Mouse (Mus musculus) liver, embryonic 14.5 days (tissue): ENCODE measurements around the gene Pgghg. TPM values are rescaled to one million over a fixed set of nuclear protein-coding genes. Genes with fewer than 3 reads are reported as not detected.

ENCODE experiments used
- ATAC-seq: fragments of 200-750 bp; cut with Nextera tagmentation; 2 replicates; pipeline ENCODE4 v1.8.0; 2017; ENCODE audit warnings: moderate number of reproducible peaks, mild to moderate bottlenecking, moderate library complexity; ENCODE audit not compliant: insufficient read depth
- DNase-seq, 3 experiments: peaks; one replicate each; pipeline ENCODE4 v3.0.0-alpha.2; 2012 to 2013; ENCODE audit warnings: low read depth in 3 of 3, low spot score in 3 of 3
- H3K27ac ChIP-seq: fragments of 300-500 bp; sonication (generic); 2 replicates; pipeline ENCODE4 v1.5.1; 2014; ENCODE audit warnings: moderate library complexity, mild to moderate bottlenecking, control low read depth, inconsistent platforms
- H3K27me3 ChIP-seq: fragments of 300-500 bp; sonication (generic); 2 replicates; pipeline ENCODE4 v1.6.1; 2014; ENCODE audit warnings: mild to moderate bottlenecking, low read length, moderate library complexity; ENCODE audit not compliant: control insufficient read depth, insufficient read depth
- H3K36me3 ChIP-seq: fragments of 300-500 bp; sonication (generic); replicated peaks from 2 replicates; pipeline ENCODE4 v1.6.1; 2014; ENCODE audit warnings: low read depth; ENCODE audit not compliant: control insufficient read depth, insufficient read depth
- H3K4me1 ChIP-seq, 2 experiments: fragments of 200-500 bp in 1 of 2; fragments of 300-500 bp in 1 of 2; sonication (generic) in 1 of 2; replicated peaks; 2 replicates each; pipeline ENCODE4 v1.6.1; 2012 to 2014; ENCODE audit warnings: antibody characterized with exemption in 1 of 2, inconsistent platforms in 1 of 2, low read length in 1 of 2; ENCODE audit not compliant: control insufficient read depth in 2 of 2, insufficient read depth in 2 of 2
- H3K4me2 ChIP-seq: fragments of 300-500 bp; sonication (generic); 2 replicates; pipeline ENCODE4 v1.6.1; 2014; ENCODE audit warnings: low read depth, mild to moderate bottlenecking, control low read depth, moderate library complexity
- H3K4me3 ChIP-seq, 2 experiments: fragments of 200-500 bp in 1 of 2; fragments of 300-500 bp in 1 of 2; sonication (generic) in 1 of 2; 2 replicates each; pipeline ENCODE4 v1.5.1; 2012 to 2014; ENCODE audit warnings: low read depth in 2 of 2, low read length in 2 of 2, mild to moderate bottlenecking in 2 of 2, control low read depth in 1 of 2, inconsistent platforms in 1 of 2, moderate library complexity in 1 of 2; ENCODE audit not compliant: insufficient read depth in 1 of 2
- H3K9ac ChIP-seq: fragments of 300-500 bp; sonication (generic); replicated peaks from 2 replicates; pipeline ENCODE4 v1.6.1; 2014; ENCODE audit warnings: mild to moderate bottlenecking, control low read depth, moderate library complexity
- H3K9me3 ChIP-seq: fragments of 300-500 bp; sonication (generic); 2 replicates; pipeline ENCODE4 v1.6.1; 2016; ENCODE audit warnings: low read length, mixed read lengths; ENCODE audit not compliant: control insufficient read depth
- CTCF ChIP-seq: IDR thresholded peaks from 2 replicates; pipeline ENCODE4 v1.5.1; 2016; ENCODE audit warnings: antibody characterized with exemption, low read depth, control low read depth
- EP300 ChIP-seq: IDR thresholded peaks from 2 replicates; pipeline ENCODE4 v1.6.1; 2016; ENCODE audit warnings: antibody characterized with exemption, low read depth
- WGBS: fragments of 180-500 bp; shearing (Covaris S2); extraction: QIAGEN DNeasy Blood & Tissue Kit; methylation state at CpG from one replicate; pipeline ENCODE4 v1.1.7; 2014; ENCODE audit not compliant: insufficient replicate concordance; 5-methylcytosine and 5-hydroxymethylcytosine counted together
- polyA plus RNA-seq, 2 experiments: library from polyadenylated mRNA; depleted of rRNA in 1 of 2; stranded (reverse) in 1 of 2; unstranded in 1 of 2; fragments of >200 nt; fragmentation: Nextera tagmentation in 1 of 2; extraction: Ambion mirVana in 1 of 2; gene quantifications; 2 replicates each; pipeline versions ENCODE4 v1.2.1 to v1.2.3; 2012 to 2014

Pgghg gene
- polyA plus RNA-seq, 2 experiments: 4.5 to 7.2 TPM

DNA sequence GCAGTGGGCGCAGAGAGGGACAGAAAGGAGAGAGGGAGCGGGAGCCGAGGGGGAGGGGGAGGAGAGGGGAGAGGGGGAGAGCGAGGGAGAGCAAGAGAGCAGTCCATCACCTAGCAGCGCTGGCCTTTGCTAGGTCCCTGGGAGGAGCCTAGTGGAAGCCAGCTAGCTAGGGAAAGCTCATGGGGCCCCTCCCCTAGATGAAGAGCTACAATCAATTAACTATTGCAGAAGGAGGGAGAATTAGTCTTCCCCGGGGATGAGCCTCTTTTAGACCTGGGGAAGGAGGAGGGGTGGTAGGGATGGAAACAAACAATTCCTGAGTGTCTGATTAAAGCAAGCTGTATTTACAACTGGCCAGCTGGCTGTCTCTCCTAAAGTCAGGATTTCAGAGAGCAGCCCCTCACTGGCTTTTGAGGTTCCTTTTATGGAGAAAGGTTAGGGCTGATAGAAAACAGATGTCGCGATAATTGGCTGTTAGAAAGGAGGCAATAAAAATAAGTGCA is 1.5 kb upstream of the Pgghg start:
- WGBS: 60% methylated on average over 8 of the region's 8 CpGs
- no peak overlapping the region for H3K27ac ChIP-seq
- H3K9ac ChIP-seq: no peak overlapping the region
- DNase-seq: no peak
- ATAC-seq: no peak
- H3K4me1 ChIP-seq: peaks cover 0 to 11% of the 10 kb centered on the region in 2 experiments; a peak in 2 of 4 replicates
- no peak overlapping the region for H3K4me3 ChIP-seq
- no peaks in the 10 kb centered on the region; the same call in none of the 2 replicates for H3K27me3 ChIP-seq
- H3K4me2 ChIP-seq: no peak overlapping the region
- H3K36me3 ChIP-seq: no peaks in the 10 kb centered on the region
- no peaks in the 10 kb centered on the region for H3K9me3 ChIP-seq
- no peak for TF ChIP-seq CTCF
- no peak for TF ChIP-seq EP300

DNA sequence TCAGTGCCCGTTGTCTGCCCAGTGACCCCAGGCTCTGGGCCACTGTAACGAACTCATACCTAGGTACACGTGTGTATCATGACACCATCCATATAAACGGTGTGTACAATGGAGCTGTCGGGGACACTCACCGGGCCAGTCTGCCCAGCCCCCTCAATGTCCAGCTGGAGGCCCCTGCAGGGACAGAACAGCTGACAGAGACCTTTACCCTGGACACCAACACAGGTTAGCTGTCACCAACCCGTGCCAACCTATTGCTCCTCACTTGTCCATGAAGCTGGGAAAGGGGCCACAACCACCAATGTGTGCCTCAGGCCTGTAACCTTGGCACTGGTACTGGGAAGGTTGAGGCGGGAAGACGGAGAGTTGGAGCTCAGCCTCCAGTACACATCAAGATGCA is 1.1 kb downstream of the Pgghg start:
- Histone ChIP-seq H3K9ac (no peak overlapping the region; the same call in 1 of the 2 replicates), H3K4me3 (peak overlapping the region; percentile 55 to 79), H3K4me1 (peaks cover 0 to 18% of the 10 kb centered on the region in 2 experiments; a peak in 2 of 4 replicates), H3K4me2 (peak overlapping the region; percentile 65), H3K27me3 (no peaks in the 10 kb centered on the region; the same call in 1 of the 2 replicates), H3K27ac (peak overlapping the region; percentile 53; the same call in 1 of the 2 replicates), H3K36me3 (no peaks in the 10 kb centered on the region; the same call in 1 of the 2 replicates), H3K9me3 (no peaks in the 10 kb centered on the region)
- TF ChIP-seq EP300 (no peak), CTCF (no peak)
- WGBS: 49% methylated on average over 9 of the region's 9 CpGs
- DNase-seq: no peak
- no peak for ATAC-seq

DNA sequence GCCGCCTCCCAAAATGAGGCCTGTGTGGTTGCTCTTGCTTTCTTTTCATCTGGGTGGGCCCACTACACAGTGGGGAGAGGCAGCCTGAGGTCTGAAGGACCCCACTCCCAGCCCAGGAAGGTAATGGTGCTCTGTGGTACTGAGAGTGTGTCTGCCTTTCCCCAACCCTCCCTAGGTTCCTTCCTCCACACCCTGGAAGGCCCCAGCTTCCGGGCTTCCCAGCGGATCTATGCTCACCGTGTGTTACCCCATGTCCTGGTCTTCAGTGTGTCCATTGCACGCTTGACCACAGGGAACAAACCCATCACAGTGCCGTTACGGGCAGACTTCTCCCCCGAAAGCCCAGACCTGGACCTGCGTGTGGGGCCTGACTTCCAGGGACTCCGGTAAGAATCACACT is 1.6 kb downstream of the Pgghg start:
- H3K9ac ChIP-seq: no peak overlapping the region
- H3K4me3 ChIP-seq: no peak overlapping the region
- 82% methylated on average over 10 of the region's 10 CpGs for WGBS
- TF ChIP-seq EP300: no peak
- no peak for TF ChIP-seq CTCF
- H3K9me3 ChIP-seq: no peaks in the 10 kb centered on the region
- H3K4me2 ChIP-seq: no peak overlapping the region
- peaks cover 0 to 19% of the 10 kb centered on the region in 2 experiments; a peak in 2 of 4 replicates for H3K4me1 ChIP-seq
- no peak for DNase-seq
- H3K36me3 ChIP-seq: no peaks in the 10 kb centered on the region; the same call in 1 of the 2 replicates
- ATAC-seq: no peak
- H3K27me3 ChIP-seq: no peaks in the 10 kb centered on the region
- H3K27ac ChIP-seq: no peak overlapping the region

DNA sequence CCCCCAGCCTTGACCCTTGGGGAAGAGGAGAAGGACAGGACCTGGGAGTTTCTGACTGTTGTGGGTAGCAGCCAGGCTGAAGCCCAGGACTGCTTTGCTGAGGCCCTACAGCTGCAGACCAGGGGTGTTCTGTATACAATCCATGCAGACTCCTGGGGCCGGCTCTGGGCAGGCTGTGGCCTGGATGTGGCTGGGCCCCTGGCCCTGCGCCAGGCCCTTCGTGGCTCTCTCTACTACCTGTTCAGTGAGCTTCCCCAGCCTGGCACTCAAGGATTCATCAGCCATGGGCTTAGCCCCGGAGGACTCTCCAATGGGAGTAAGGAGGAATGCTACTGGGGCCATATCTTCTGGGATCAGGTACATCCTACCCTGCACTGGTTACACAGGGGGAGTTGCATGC is 2.2 kb downstream of the Pgghg start:
- peaks cover 0 to 22% of the 10 kb centered on the region in 2 experiments; a peak in 2 of 4 replicates for H3K4me1 ChIP-seq
- ATAC-seq: no peak
- no peaks in the 10 kb centered on the region for H3K9me3 ChIP-seq
- DNase-seq: no peak
- H3K4me2 ChIP-seq: no peak overlapping the region
- no peak overlapping the region for H3K4me3 ChIP-seq
- no peak overlapping the region for H3K9ac ChIP-seq
- H3K27ac ChIP-seq: no peak overlapping the region
- WGBS: 78% methylated on average over 4 of the region's 4 CpGs
- no peak for TF ChIP-seq CTCF
- no peak for TF ChIP-seq EP300
- no peaks in the 10 kb centered on the region; the same call in 1 of the 2 replicates for H3K36me3 ChIP-seq
- H3K27me3 ChIP-seq: no peaks in the 10 kb centered on the region

DNA sequence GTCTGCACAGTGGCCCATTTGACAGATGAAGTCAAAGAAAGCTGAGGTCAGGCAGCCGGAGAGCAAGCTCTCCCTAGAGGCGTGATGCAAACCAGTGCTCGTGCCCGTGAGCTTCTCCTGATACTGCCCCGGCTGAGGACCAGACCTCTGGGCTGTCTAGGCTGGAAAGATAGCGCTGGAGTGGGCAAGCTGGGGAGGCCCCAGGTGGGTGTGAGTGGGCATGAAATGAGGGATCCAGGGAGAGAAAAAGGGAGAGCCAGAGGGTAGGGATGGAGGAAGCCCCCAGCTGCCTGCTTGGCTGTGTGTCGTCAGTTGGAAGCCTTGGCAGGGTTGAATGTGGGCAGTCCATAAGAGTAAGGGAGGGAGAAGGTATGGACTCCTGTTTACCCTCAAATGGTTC is 3.0 kb downstream of the Pgghg start:
- WGBS: 83% methylated on average over 7 of the region's 7 CpGs
- Histone ChIP-seq H3K27me3 (no peaks in the 10 kb centered on the region), H3K4me2 (no peak overlapping the region), H3K4me3 (no peak overlapping the region), H3K36me3 (no peaks in the 10 kb centered on the region; the same call in 1 of the 2 replicates), H3K9ac (no peak overlapping the region), H3K27ac (no peak overlapping the region), H3K9me3 (no peaks in the 10 kb centered on the region), H3K4me1 (peaks cover 0 to 24% of the 10 kb centered on the region in 2 experiments; a peak in 2 of 4 replicates)
- DNase-seq: no peak
- no peak for ATAC-seq
- TF ChIP-seq EP300 (no peak), CTCF (no peak)
